Mouse (Mus musculus) cortical plate, adult 2 months (tissue): ENCODE results near the gene Btbd2.

Experiments
- CTCF ChIP-seq: fragments of 200-500 bp; IDR thresholded peaks from 2 replicates; pipeline ENCODE4 v1.5.1; 2011; ENCODE audit warnings: mild to moderate bottlenecking, control low read depth, low read length; ENCODE audit not compliant: insufficient read depth; ENCODE audit errors: extremely low read depth
- POLR2A ChIP-seq: fragments of 200-500 bp; IDR thresholded peaks from 2 replicates; pipeline ENCODE4 v1.6.1; 2011; ENCODE audit warnings: mild to moderate bottlenecking, low read length, control low read depth; ENCODE audit not compliant: insufficient read depth; ENCODE audit errors: extremely low read depth

DNA sequence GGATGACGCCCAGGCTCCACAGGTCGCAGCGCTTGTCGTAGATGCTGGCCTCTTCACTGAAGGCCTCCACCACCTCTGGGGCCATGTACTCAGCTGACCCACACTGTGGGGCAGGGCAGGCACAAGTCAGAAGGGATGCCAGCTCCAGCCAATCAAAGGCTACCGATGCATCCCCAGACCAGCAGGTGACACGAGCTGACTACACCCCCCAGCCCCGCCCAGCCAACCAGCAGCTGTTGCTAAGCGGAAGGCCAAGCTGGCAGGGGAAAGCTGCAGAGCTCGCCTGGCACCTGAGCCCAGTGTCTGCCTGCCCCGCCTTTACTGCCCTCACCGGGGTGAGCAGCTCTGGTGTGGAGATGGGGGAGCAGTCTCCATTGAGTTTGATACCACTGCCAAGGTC lies 11.7 kb upstream of the Btbd2 start:
- no peak for TF ChIP-seq CTCF
- no peak for TF ChIP-seq POLR2A
